Mouse (Mus musculus) embryonic fibroblast, embryonic 13.5 days (primary cell): ENCODE measurements around the gene Cftr.

Experiments
- CTCF ChIP-seq: IDR thresholded peaks from 2 replicates; pipeline ENCODE4 v1.5.1; 2011; ENCODE audit warnings: mild to moderate bottlenecking, control low read depth, low read length, moderate library complexity, borderline replicate concordance; ENCODE audit not compliant: insufficient read depth
- POLR2A ChIP-seq: IDR thresholded peaks from 2 replicates; pipeline ENCODE4 v1.6.1; 2011; ENCODE audit warnings: low read depth, mild to moderate bottlenecking, control low read depth, low read length, moderate library complexity

DNA sequence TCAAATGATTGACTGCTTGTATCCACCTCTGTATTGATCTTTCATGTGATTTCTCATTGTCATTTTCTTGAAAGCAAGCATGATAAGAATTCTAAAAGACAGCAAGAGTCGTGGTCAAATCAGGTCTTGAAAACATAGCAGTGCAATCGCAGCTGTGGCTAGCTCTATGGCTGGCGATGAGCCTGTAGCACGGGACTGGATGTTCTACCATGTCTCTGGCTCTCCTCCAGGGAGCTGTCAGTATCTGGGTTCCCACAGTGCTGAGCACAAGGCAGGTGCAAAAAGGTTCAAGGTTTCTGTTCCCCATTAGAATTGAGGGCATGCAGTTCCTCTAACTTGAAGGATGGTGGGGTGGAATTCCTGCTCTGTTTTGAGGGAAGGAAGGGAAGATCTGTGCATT, 17.5 kb upstream of the Cftr start:
- no peak for TF ChIP-seq CTCF
- TF ChIP-seq POLR2A: no peak
